Mouse (Mus musculus): ENCODE data around the gene Ropn1l. TPM values are rescaled to one million over a fixed set of nuclear protein-coding genes. Genes with fewer than 3 reads are reported as not detected.

Ropn1l gene
- polyA plus RNA-seq, 1 experiment from 2014 or later: 5.6 TPM

DNA sequence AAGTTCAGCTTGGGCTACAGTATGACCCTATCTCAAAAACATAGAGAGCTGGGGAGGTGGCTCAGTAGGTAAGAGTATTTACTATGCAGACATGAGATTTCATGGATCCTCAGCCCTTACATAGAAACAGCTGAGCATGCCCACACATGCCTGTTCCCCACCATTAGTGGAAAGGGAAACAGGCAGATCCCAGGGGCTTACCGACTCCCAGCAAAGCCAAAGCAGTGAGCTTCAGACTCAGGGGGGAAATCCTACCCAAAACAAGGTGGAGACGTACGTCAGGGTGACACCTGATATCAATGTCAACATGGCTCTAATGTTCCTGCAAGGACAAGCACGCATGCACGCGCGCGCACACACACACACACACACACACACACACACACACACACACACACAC is 21.7 kb downstream of the Ropn1l start:
- no peak for ATAC-seq (ENCODE audit: low read depth)
- 80% methylated on average over 8 of the region's 8 CpGs for WGBS
- Histone ChIP-seq H3K9ac (ENCODE audit: low read length) (no peak overlapping the region), H3K27ac (ENCODE audit: low read length) (no peak overlapping the region), H3K36me3 (ENCODE audit: control insufficient read depth, insufficient read depth, low read length) (no peaks in the 10 kb centered on the region), H3K27me3 (ENCODE audit: control insufficient read depth, insufficient read depth, low read depth, low read length) (no peaks in the 10 kb centered on the region; the same call in 1 of the 2 replicates), H3K4me3 (ENCODE audit: low read length) (no peak overlapping the region), H3K4me1 (replicated peaks; ENCODE audit: control insufficient read depth, insufficient read depth, low read length) (no peaks in the 10 kb centered on the region), H3K4me2 (ENCODE audit: low read depth, low read length) (no peak overlapping the region), H3K9me3 (ENCODE audit: control insufficient read depth, low read length) (no peaks in the 10 kb centered on the region)

DNA sequence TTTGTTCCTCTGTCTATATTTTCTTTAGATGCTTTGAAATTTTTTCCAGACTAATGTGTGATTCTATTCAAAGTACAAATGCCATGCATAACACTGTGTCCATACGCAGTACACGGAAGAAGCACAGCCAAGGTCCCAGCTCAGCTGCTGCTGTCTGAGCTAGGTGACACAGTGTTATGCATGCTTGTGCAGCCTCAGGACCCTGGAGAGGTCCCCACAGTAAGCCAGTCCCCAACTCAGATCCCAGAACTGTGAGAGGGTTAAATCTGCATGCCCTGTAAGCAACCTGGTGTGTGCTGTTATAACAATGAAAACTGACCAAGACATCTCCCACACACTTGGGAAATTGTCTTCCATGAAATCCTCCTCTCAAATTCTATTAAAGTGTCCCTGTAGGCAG is 23.5 kb downstream of the Ropn1l start:
- H3K9me3 ChIP-seq (ENCODE audit: control insufficient read depth, low read length): no peaks in the 10 kb centered on the region
- H3K27ac ChIP-seq (ENCODE audit: low read length): no peak overlapping the region
- H3K27me3 ChIP-seq (ENCODE audit: control insufficient read depth, insufficient read depth, low read depth, low read length): no peaks in the 10 kb centered on the region; the same call in 1 of the 2 replicates
- no peaks in the 10 kb centered on the region for H3K36me3 ChIP-seq (ENCODE audit: control insufficient read depth, insufficient read depth, low read length)
- H3K4me2 ChIP-seq (ENCODE audit: low read depth, low read length): no peak overlapping the region
- H3K4me3 ChIP-seq (ENCODE audit: low read length): no peak overlapping the region
- H3K4me1 ChIP-seq (replicated peaks; ENCODE audit: control insufficient read depth, insufficient read depth, low read length): no peaks in the 10 kb centered on the region
- 69% methylated on average over 2 of the region's 2 CpGs for WGBS
- no peak for ATAC-seq (ENCODE audit: low read depth)
- no peak overlapping the region for H3K9ac ChIP-seq (ENCODE audit: low read length)

DNA sequence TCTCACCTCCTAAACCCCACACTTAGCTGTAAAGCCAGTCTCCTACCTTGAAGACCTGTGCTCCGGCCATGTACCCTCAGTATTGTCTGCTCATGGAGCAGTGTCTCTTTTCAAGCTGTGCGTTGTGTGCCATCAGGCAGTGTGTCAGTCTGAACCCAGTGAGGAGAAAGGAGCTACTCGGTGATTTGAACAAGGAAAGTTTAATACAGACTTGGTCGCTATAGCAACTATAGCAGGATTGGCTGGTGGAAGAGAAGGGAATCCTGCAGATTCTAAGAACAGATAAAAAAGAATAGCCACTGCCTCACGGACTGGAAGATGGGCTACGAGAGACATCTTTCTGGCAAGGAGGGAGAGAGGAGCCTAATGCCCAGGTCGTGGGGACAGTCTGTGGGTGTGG is 24.1 kb downstream of the Ropn1l start:
- H3K9me3 ChIP-seq (ENCODE audit: control insufficient read depth, low read length): no peaks in the 10 kb centered on the region
- H3K9ac ChIP-seq (ENCODE audit: low read length): no peak overlapping the region
- no peaks in the 10 kb centered on the region for H3K4me1 ChIP-seq (replicated peaks; ENCODE audit: control insufficient read depth, insufficient read depth, low read length)
- H3K36me3 ChIP-seq (ENCODE audit: control insufficient read depth, insufficient read depth, low read length): no peaks in the 10 kb centered on the region
- H3K27ac ChIP-seq (ENCODE audit: low read length): no peak overlapping the region
- 65% methylated on average over 7 of the region's 7 CpGs for WGBS
- ATAC-seq (ENCODE audit: low read depth): no peak
- no peak overlapping the region for H3K4me2 ChIP-seq (ENCODE audit: low read depth, low read length)
- H3K4me3 ChIP-seq (ENCODE audit: low read length): no peak overlapping the region
- no peaks in the 10 kb centered on the region; the same call in 1 of the 2 replicates for H3K27me3 ChIP-seq (ENCODE audit: control insufficient read depth, insufficient read depth, low read depth, low read length)

DNA sequence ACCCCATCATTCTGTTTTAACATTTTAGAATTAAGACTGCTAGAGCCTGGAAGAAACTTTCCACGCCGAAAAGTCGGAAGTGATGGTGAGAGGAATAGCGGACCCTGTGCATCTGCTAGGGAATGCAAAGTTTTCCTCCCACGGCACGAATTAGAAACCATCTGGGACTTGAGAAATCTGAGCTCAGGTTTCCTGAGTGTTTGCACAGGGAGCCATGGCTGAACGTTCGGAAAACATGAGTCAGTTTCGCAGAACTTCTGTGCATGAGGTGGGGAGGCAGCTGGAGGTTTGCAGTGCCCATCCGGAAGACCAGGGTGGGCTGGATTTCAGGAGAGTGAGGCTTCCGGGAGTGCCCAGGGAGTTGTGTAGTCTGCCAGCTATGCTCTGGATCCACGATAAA is 25.0 kb downstream of the Ropn1l start:
- peak; percentile 49; the same call in 1 of the 2 replicates for ATAC-seq (ENCODE audit: low read depth)
- H3K4me1 ChIP-seq (replicated peaks; ENCODE audit: control insufficient read depth, insufficient read depth, low read length): no peaks in the 10 kb centered on the region
- WGBS: 48% methylated on average over 12 of the region's 12 CpGs
- no peak overlapping the region for H3K9ac ChIP-seq (ENCODE audit: low read length)
- no peaks in the 10 kb centered on the region for H3K9me3 ChIP-seq (ENCODE audit: control insufficient read depth, low read length)
- no peaks in the 10 kb centered on the region for H3K36me3 ChIP-seq (ENCODE audit: control insufficient read depth, insufficient read depth, low read length)
- H3K4me2 ChIP-seq (ENCODE audit: low read depth, low read length): no peak overlapping the region
- H3K4me3 ChIP-seq (ENCODE audit: low read length): no peak overlapping the region
- H3K27ac ChIP-seq (ENCODE audit: low read length): no peak overlapping the region
- H3K27me3 ChIP-seq (ENCODE audit: control insufficient read depth, insufficient read depth, low read depth, low read length): no peaks in the 10 kb centered on the region; the same call in 1 of the 2 replicates

DNA sequence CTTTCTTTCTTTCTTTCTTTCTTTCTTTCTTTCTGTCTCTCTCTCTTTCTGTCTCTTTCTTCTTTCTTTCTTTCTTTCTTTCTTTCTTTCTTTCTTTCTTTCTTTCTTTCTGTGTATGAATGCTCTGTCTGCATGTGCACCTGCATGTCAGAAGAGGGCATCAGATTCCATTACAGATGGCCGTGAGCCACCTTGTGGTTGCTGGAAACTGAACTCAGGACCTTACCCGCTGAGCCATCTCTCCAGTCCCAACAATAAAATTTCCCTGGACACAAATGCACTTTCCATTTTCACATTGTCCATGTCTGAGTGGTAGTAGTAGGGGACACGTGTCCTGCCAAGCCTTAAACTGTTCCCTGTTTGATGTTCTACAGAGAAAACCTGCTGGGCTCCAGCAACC is 26.1 kb downstream of the Ropn1l start:
- Histone ChIP-seq H3K36me3 (ENCODE audit: control insufficient read depth, insufficient read depth, low read length) (no peaks in the 10 kb centered on the region), H3K4me1 (replicated peaks; ENCODE audit: control insufficient read depth, insufficient read depth, low read length) (no peaks in the 10 kb centered on the region; the same call in 1 of the 2 replicates), H3K9ac (ENCODE audit: low read length) (no peak overlapping the region), H3K4me3 (ENCODE audit: low read length) (no peak overlapping the region), H3K9me3 (ENCODE audit: control insufficient read depth, low read length) (no peaks in the 10 kb centered on the region), H3K27me3 (ENCODE audit: control insufficient read depth, insufficient read depth, low read depth, low read length) (no peaks in the 10 kb centered on the region; the same call in 1 of the 2 replicates), H3K4me2 (ENCODE audit: low read depth, low read length) (no peak overlapping the region), H3K27ac (ENCODE audit: low read length) (no peak overlapping the region)
- 54% methylated on average over 3 of the region's 3 CpGs for WGBS
- no peak for ATAC-seq (ENCODE audit: low read depth)

DNA sequence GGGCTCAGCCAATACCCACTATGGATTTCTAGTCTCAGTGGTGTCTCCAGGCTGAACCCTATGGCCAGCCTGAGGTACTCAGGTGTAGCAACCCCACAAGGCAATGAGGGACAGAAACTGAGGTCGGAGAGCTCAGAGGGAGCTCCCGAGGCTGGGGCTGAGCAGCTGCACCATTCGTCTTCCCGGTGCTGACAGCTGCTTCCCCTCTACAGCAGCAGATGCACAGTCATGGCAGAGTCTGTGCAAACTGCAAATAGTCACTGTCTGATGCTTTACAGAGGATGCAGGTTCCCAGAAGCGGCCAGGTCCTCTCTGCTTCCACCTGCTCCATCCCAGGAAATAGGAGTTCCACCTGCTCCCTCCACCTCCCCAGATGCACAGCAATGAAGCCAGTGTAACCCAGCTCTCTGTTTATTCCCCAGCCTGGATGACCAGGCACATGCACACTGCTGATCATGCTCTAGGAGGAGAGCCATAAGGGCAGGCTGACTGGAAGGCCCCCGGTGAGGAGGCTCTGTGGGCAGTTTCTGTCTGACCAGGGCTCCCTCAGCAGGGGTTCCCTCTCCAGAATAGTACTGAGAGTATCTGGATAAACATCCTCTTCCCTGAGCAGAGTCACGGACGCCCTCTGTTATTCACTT is 27.4 kb downstream of the Ropn1l start:
- Histone ChIP-seq H3K36me3 (ENCODE audit: control insufficient read depth, insufficient read depth, low read length) (no peaks in the 10 kb centered on the region), H3K9ac (ENCODE audit: low read length) (no peak overlapping the region), H3K9me3 (ENCODE audit: control insufficient read depth, low read length) (no peaks in the 10 kb centered on the region), H3K27ac (ENCODE audit: low read length) (no peak overlapping the region), H3K4me2 (ENCODE audit: low read depth, low read length) (no peak overlapping the region), H3K4me1 (replicated peaks; ENCODE audit: control insufficient read depth, insufficient read depth, low read length) (no peaks in the 10 kb centered on the region; the same call in 1 of the 2 replicates), H3K4me3 (ENCODE audit: low read length) (no peak overlapping the region), H3K27me3 (ENCODE audit: control insufficient read depth, insufficient read depth, low read depth, low read length) (no peaks in the 10 kb centered on the region)
- 37% methylated on average over 8 of the region's 8 CpGs for WGBS
- ATAC-seq (ENCODE audit: low read depth): no peak; the same call in 1 of the 2 replicates

DNA sequence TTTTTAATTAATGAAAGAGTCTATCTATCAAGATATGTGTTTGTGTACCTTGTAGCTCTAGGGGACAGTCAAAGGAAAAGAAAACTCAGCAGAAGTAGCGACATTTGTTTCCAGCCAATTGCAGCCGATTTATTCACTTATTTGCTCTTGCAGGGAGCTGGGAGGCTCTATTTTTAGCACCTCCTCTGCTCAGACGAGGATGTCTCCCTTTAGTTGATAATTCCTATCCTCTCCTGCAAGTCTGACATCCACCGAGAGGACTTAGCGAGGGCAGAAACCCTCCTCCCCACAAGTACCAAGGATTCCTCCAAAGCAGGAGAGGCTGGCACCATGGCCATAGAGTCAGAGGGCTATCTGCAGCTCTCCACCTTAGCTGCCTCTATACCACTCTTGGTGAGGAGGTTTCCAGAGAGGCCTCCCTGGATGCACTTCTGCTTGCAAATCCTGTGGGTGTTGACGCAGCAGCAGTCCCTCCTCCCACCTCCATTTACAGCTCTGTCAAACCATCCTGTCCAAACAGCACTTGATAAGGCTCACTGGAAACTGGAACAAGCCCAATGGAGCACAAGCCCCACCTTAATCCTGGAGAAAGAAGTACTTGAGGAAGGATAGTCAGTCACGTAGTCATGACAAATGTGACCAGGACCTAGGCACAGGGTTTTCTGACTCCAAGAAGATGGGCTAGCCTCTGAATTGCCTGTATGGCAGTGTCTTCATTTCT is 30.7 kb downstream of the Ropn1l start:
- peak; percentile 43; the same call in 1 of the 2 replicates for ATAC-seq (ENCODE audit: low read depth)
- WGBS: 41% methylated on average over 7 of the region's 7 CpGs
- no peak overlapping the region for H3K4me2 ChIP-seq (ENCODE audit: low read depth, low read length)

DNA sequence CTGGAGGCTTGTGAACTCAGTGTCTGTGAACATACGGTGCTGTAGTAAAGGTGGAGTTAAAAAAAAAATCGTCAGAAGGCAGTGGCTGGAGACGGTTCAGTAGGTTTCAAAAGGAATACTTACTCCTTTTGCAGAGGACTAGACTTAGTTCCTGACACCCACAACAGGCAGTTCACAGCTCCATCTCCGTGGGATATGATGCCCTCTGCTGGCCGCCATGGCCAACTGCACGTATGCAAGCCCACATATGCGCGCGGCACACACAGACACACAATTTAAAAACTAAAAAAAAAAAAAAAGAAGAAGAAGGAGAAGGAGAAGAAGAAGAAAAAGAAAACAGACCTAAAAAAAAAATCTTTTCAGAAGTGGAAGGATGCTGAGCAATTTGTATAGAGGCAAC is 34.5 kb downstream of the Ropn1l start:
- Histone ChIP-seq H3K36me3 (ENCODE audit: control insufficient read depth, insufficient read depth, low read length) (no peaks in the 10 kb centered on the region), H3K27ac (ENCODE audit: low read length) (peak overlapping the region; percentile 76; the same call in 1 of the 2 replicates), H3K4me3 (ENCODE audit: low read length) (no peak overlapping the region), H3K4me1 (replicated peaks; ENCODE audit: control insufficient read depth, insufficient read depth, low read length) (peaks cover 11% of the 10 kb centered on the region), H3K9ac (ENCODE audit: low read length) (no peak overlapping the region), H3K4me2 (ENCODE audit: low read depth, low read length) (peak overlapping the region; percentile 33; the same call in 1 of the 2 replicates), H3K27me3 (ENCODE audit: control insufficient read depth, insufficient read depth, low read depth, low read length) (no peaks in the 10 kb centered on the region), H3K9me3 (ENCODE audit: control insufficient read depth, low read length) (no peaks in the 10 kb centered on the region)
- 40% methylated on average over 9 of the region's 9 CpGs for WGBS
- no peak for ATAC-seq (ENCODE audit: low read depth)

More for the DNA sequence above, 30.7 kb downstream of the Ropn1l start:
- peaks cover 6% of the 10 kb centered on the region for H3K4me1 ChIP-seq (replicated peaks; ENCODE audit: control insufficient read depth, insufficient read depth, low read length)
- H3K27me3 ChIP-seq (ENCODE audit: control insufficient read depth, insufficient read depth, low read depth, low read length): no peaks in the 10 kb centered on the region
- no peak overlapping the region for H3K4me3 ChIP-seq (ENCODE audit: low read length)
- no peak overlapping the region for H3K9ac ChIP-seq (ENCODE audit: low read length)
- H3K36me3 ChIP-seq (ENCODE audit: control insufficient read depth, insufficient read depth, low read length): no peaks in the 10 kb centered on the region
- H3K9me3 ChIP-seq (ENCODE audit: control insufficient read depth, low read length): no peaks in the 10 kb centered on the region
- no peak overlapping the region for H3K27ac ChIP-seq (ENCODE audit: low read length)

DNA sequence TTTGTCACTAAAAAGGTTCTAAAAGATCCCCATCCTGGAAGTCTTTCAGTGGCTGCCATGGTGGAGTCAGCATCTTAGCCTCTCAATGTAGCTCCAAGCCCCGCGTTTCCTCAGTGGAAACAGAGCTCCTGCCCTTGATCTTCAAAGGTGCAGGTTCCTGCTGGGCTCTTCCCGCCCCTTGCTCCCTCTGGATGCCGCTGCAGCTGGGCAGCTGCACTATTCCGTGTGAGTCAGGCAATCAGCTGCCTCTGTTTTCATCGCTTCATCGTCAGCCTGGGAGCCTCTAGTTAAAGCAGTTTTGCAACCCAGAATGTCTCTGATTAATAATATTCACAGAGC is 34.9 kb downstream of the Ropn1l start:
- Histone ChIP-seq H3K4me1 (replicated peaks; ENCODE audit: control insufficient read depth, insufficient read depth, low read length) (peaks cover 11% of the 10 kb centered on the region), H3K27me3 (ENCODE audit: control insufficient read depth, insufficient read depth, low read depth, low read length) (no peaks in the 10 kb centered on the region), H3K4me2 (ENCODE audit: low read depth, low read length) (peak overlapping the region; percentile 33), H3K9ac (ENCODE audit: low read length) (no peak overlapping the region), H3K9me3 (ENCODE audit: control insufficient read depth, low read length) (no peaks in the 10 kb centered on the region), H3K36me3 (ENCODE audit: control insufficient read depth, insufficient read depth, low read length) (no peaks in the 10 kb centered on the region), H3K4me3 (ENCODE audit: low read length) (0 out of 2 replicates have a peak overlapping the region, but pooled peaks have one; percentile 10), H3K27ac (ENCODE audit: low read length) (peak overlapping the region; percentile 76)
- WGBS: 16% methylated on average over 7 of the region's 7 CpGs
- no peak for ATAC-seq (ENCODE audit: low read depth)

All from lung, embryonic 16.5 days (tissue).